Mouse (Mus musculus) adrenal gland, adult 18-20 months (tissue): ENCODE measurements at regions not wholly inside any gene's neighbourhood (a gene's known extent, or its start where the extent isn't known, plus 50 kb on each side); places are given as distances from the start of the nearest gene placed in this dataset.

Experiments
- DNase-seq, 2 experiments: peaks; one replicate each; pipeline ENCODE4 v3.0.0; 2021 to 2022; ENCODE audit warnings: low spot score in 2 of 2

GRCm38 (mm10) chr14:67626181-67626580 is 1617.2 kb upstream of the Gulo start:
- no peak for DNase-seq

GRCm38 (mm10) chr14:67623841-67624480 is 1615.0 kb upstream of the Gulo start:
- no peak for DNase-seq

GRCm38 (mm10) chr14:67622911-67623310 is 1613.9 kb upstream of the Gulo start:
- DNase-seq: no peak

- no peak for DNase-seq
Measured at GRCm38 (mm10) chr14:67621486-67621885, 1612.5 kb upstream of the Gulo start.

GRCm38 (mm10) chr14:67620854-67621476 is 1612.0 kb upstream of the Gulo start:
- DNase-seq: peak in 1 of 2 experiments; percentile 33

- DNase-seq: peak in 1 of 2 experiments; percentile 25
Measured at GRCm38 (mm10) chr14:67619571-67619970, 1610.6 kb upstream of the Gulo start.

- no peak for DNase-seq
Measured at GRCm38 (mm10) chr14:67614369-67614768, 1605.4 kb upstream of the Gulo start.

GRCm38 (mm10) chr14:67613691-67614090 is 1604.7 kb upstream of the Gulo start:
- no peak for DNase-seq

GRCm38 (mm10) chr14:67613221-67613620 is 1604.2 kb upstream of the Gulo start:
- DNase-seq: no peak

GRCm38 (mm10) chr14:67612471-67612870 is 1603.5 kb upstream of the Gulo start:
- DNase-seq: no peak

GRCm38 (mm10) chr14:67608262-67608661 is 1599.3 kb upstream of the Gulo start:
- DNase-seq: no peak

- no peak for DNase-seq
Measured at GRCm38 (mm10) chr14:67602960-67603359, 1594.0 kb upstream of the Gulo start.

- no peak for DNase-seq
Measured at GRCm38 (mm10) chr14:67599734-67600133, 1590.7 kb upstream of the Gulo start.

- no peak for DNase-seq
Measured at GRCm38 (mm10) chr14:67588627-67589026, 1579.6 kb upstream of the Gulo start.

GRCm38 (mm10) chr14:67584456-67585048 is 1575.5 kb upstream of the Gulo start:
- DNase-seq: no peak

GRCm38 (mm10) chr14:67582201-67582782 is 1573.3 kb upstream of the Gulo start:
- DNase-seq: no peak

- no peak for DNase-seq
Measured at GRCm38 (mm10) chr14:67574346-67574949, 1565.4 kb upstream of the Gulo start.

GRCm38 (mm10) chr14:67573451-67573995 is 1564.5 kb upstream of the Gulo start:
- no peak for DNase-seq

- no peak for DNase-seq
Measured at GRCm38 (mm10) chr14:67569744-67570322, 1560.8 kb upstream of the Gulo start.

- no peak for DNase-seq
Measured at GRCm38 (mm10) chr14:67568896-67569743, 1560.1 kb upstream of the Gulo start.
